Mouse (Mus musculus) midbrain, postnatal 0 days (tissue): ENCODE measurements around the gene Pcdh8. TPM values are rescaled to one million over a fixed set of nuclear protein-coding genes. Genes with fewer than 3 reads are reported as not detected.
A peak's percentile ranks its signal among the peaks of the same experiment; 100 is the strongest.

ENCODE experiments used
- ATAC-seq: fragments of 200-750 bp; cut with Nextera tagmentation; 2 replicates; pipeline ENCODE4 v1.8.0; 2017; ENCODE audit warnings: moderate number of reproducible peaks, mild to moderate bottlenecking, moderate TSS enrichment, moderate library complexity; ENCODE audit not compliant: low FRiP score
- DNase-seq: peaks from one replicate; pipeline ENCODE4 v3.0.0-alpha.2; 2015; ENCODE audit warnings: low spot score
- H3K27ac ChIP-seq: fragments of 300-500 bp; sonication (generic); 2 replicates; pipeline ENCODE4 v1.5.1; 2014; ENCODE audit warnings: low read depth, mild to moderate bottlenecking, low read length, mixed read lengths
- H3K27me3 ChIP-seq: fragments of 300-500 bp; sonication (generic); 2 replicates; pipeline ENCODE4 v1.6.1; 2014; ENCODE audit warnings: low read length, control low read depth, mixed read lengths; ENCODE audit not compliant: insufficient read depth
- H3K36me3 ChIP-seq: fragments of 300-500 bp; sonication (generic); 2 replicates; pipeline ENCODE4 v1.6.1; 2014; ENCODE audit warnings: low read length, control low read depth, mixed read lengths; ENCODE audit not compliant: insufficient read depth
- H3K4me1 ChIP-seq: fragments of 300-500 bp; sonication (generic); 2 replicates; pipeline ENCODE4 v1.6.1; 2014; ENCODE audit warnings: mild to moderate bottlenecking, control low read depth, antibody characterized with exemption, low read length, mixed read lengths; ENCODE audit not compliant: insufficient read depth
- H3K4me2 ChIP-seq: fragments of 300-500 bp; sonication (generic); 2 replicates; pipeline ENCODE4 v1.6.1; 2014; ENCODE audit warnings: low read depth, mild to moderate bottlenecking, low read length, mixed read lengths; ENCODE audit not compliant: poor library complexity, severe bottlenecking
- H3K4me3 ChIP-seq: fragments of 300-500 bp; sonication (generic); 2 replicates; pipeline ENCODE4 v1.5.1; 2014; ENCODE audit warnings: low read depth, mild to moderate bottlenecking, low read length, moderate library complexity
- H3K9ac ChIP-seq: fragments of 300-500 bp; sonication (generic); replicated peaks from 2 replicates; pipeline ENCODE4 v1.6.1; 2014; ENCODE audit warnings: mild to moderate bottlenecking, low read length, moderate library complexity, mixed read lengths; ENCODE audit not compliant: poor library complexity, severe bottlenecking
- H3K9me3 ChIP-seq: fragments of 300-500 bp; sonication (generic); 2 replicates; pipeline ENCODE4 v1.6.1; 2016; ENCODE audit warnings: low read length, control low read depth
- CTCF ChIP-seq: IDR thresholded peaks from 2 replicates; pipeline ENCODE4 v1.5.1; 2016; ENCODE audit warnings: antibody characterized with exemption, mild to moderate bottlenecking
- WGBS: fragments of 180-500 bp; shearing (Covaris S2); extraction: QIAGEN DNeasy Blood & Tissue Kit; methylation state at CpG from one replicate; pipeline ENCODE4 v1.1.7; 2014; 5-methylcytosine and 5-hydroxymethylcytosine counted together
- polyA plus RNA-seq: library from polyadenylated mRNA; unstranded; fragments of >200 nt; fragmentation: Nextera tagmentation; extraction: Ambion mirVana; gene quantifications from 2 replicates; pipeline ENCODE4 v1.2.1, GENCODE M21; 2015
- total RNA-seq: library from RNA; depleted of rRNA; stranded (reverse); fragments of >200 nt; gene quantifications from 2 replicates; pipeline ENCODE4 v1.2.3, GENCODE M21; 2014

The Pcdh8 gene
- total and polyA plus RNA-seq, 2 experiments from 2014 or later: 50.2 to 149 TPM

- Histone ChIP-seq H3K4me1 (no peaks in the 10 kb centered on the region), H3K36me3 (no peaks in the 10 kb centered on the region), H3K4me3 (no peak overlapping the region), H3K27me3 (no peaks in the 10 kb centered on the region), H3K9me3 (no peaks in the 10 kb centered on the region), H3K4me2 (no peak overlapping the region), H3K9ac (no peak overlapping the region), H3K27ac (no peak overlapping the region)
- 91% methylated on average over 6 of the region's 6 CpGs for WGBS
- no peak for TF ChIP-seq CTCF
- DNase-seq (no peak), ATAC-seq (no peak)
These were observed 16.8 kb upstream of the Pcdh8 start for GRCm38 (mm10) chr14:79787918-79788317.

- Histone ChIP-seq H3K4me1 (no peaks in the 10 kb centered on the region), H3K4me3 (no peak overlapping the region), H3K9me3 (no peaks in the 10 kb centered on the region), H3K27me3 (no peaks in the 10 kb centered on the region), H3K27ac (no peak overlapping the region), H3K36me3 (no peaks in the 10 kb centered on the region), H3K4me2 (no peak overlapping the region), H3K9ac (no peak overlapping the region)
- DNase-seq: no peak
- no peak for ATAC-seq
- TF ChIP-seq CTCF: no peak
- 55% methylated on average over 4 of the region's 4 CpGs for WGBS
These were observed 14.3 kb upstream of the Pcdh8 start for GRCm38 (mm10) chr14:79785400-79785799.

GRCm38 (mm10) chr14:79780889-79781288, 9.8 kb upstream of the Pcdh8 start:
- Histone ChIP-seq H3K4me3 (no peak overlapping the region), H3K9ac (no peak overlapping the region), H3K4me2 (no peak overlapping the region), H3K36me3 (no peaks in the 10 kb centered on the region), H3K9me3 (no peaks in the 10 kb centered on the region), H3K4me1 (no peaks in the 10 kb centered on the region), H3K27ac (no peak overlapping the region), H3K27me3 (no peaks in the 10 kb centered on the region)
- no peak for TF ChIP-seq CTCF
- ATAC-seq (no peak), DNase-seq (no peak)
- WGBS: 79% methylated on average over 1 of the region's 1 CpGs

- H3K4me3 ChIP-seq: no peak overlapping the region
- no peak overlapping the region for H3K9ac ChIP-seq
- DNase-seq (no peak), ATAC-seq (no peak)
- 36% methylated on average over 6 of the region's 6 CpGs for whole genome bisulfite sequencing
- no peaks in the 10 kb centered on the region for H3K27me3 ChIP-seq
- no peaks in the 10 kb centered on the region for H3K9me3 ChIP-seq
- no peaks in the 10 kb centered on the region for H3K36me3 ChIP-seq
- no peak overlapping the region for H3K4me2 ChIP-seq
- H3K27ac ChIP-seq: no peak overlapping the region
- H3K4me1 ChIP-seq: no peaks in the 10 kb centered on the region
- TF ChIP-seq CTCF: no peak
These were observed 9.2 kb upstream of the Pcdh8 start for GRCm38 (mm10) chr14:79780332-79780731.

GRCm38 (mm10) chr14:79779841-79780240, 8.7 kb upstream of the Pcdh8 start:
- Histone ChIP-seq H3K4me1 (no peaks in the 10 kb centered on the region), H3K4me3 (no peak overlapping the region), H3K9ac (no peak overlapping the region), H3K36me3 (no peaks in the 10 kb centered on the region), H3K4me2 (no peak overlapping the region), H3K9me3 (no peaks in the 10 kb centered on the region), H3K27me3 (no peaks in the 10 kb centered on the region), H3K27ac (no peak overlapping the region)
- DNase-seq: no peak
- WGBS: 57% methylated on average over 4 of the region's 4 CpGs
- no peak for ATAC-seq
- no peak for TF ChIP-seq CTCF

GRCm38 (mm10) chr14:79773425-79774391, 2.6 kb upstream of the Pcdh8 start:
- DNase-seq (peak; percentile 73), ATAC-seq (0 out of 2 replicates have a peak, but pooled peaks have one; percentile 11)
- Histone ChIP-seq H3K4me1 (peaks cover 17% of the 10 kb centered on the region), H3K27ac (peak overlapping the region; percentile 64), H3K27me3 (no peaks in the 10 kb centered on the region; the same call in 1 of the 2 replicates), H3K36me3 (no peaks in the 10 kb centered on the region), H3K9me3 (no peaks in the 10 kb centered on the region), H3K9ac (peak overlapping the region; percentile 57), H3K4me2 (peak overlapping the region; percentile 86), H3K4me3 (peak overlapping the region; percentile 41)
- no peak for TF ChIP-seq CTCF
- 1% methylated on average over 44 of the region's 44 CpGs for WGBS
